Mouse (Mus musculus): Measurements from ENCODE around the gene Hexb.

The Hexb gene

DNA sequence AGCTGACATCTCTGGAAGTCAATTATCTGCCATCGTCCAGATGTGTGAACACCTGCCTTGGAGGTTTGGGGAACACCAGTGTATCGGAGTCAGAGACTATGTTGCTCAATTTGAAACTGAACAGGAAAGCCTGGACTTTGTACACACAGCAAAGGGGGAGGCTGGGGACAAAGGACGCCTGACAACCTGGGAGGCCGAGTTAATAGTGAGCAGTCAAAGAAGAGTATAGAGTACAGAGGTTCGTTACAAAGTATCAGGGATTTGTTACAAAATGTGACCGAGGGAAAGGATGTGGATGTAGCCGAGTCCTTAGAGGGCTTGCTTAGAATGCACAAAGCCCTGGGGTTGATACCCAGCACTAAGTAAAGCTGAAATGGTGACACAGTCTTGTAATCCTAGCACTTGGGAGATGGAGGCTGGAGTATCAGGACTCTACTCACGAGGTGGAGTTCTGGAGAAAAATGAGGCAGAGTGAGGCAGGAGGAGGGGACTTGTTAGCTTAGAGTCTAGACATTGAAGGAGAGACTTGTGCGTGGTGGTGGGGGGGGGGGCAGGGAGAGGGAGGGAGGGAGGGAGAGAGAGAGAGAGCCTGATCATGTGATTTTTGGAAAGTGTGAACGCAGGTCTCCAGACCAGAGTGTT, 26.3 kb upstream of the Hexb start:
- DNase-seq (ENCODE audit: low spot score in 2 of 2) = no peak

DNA sequence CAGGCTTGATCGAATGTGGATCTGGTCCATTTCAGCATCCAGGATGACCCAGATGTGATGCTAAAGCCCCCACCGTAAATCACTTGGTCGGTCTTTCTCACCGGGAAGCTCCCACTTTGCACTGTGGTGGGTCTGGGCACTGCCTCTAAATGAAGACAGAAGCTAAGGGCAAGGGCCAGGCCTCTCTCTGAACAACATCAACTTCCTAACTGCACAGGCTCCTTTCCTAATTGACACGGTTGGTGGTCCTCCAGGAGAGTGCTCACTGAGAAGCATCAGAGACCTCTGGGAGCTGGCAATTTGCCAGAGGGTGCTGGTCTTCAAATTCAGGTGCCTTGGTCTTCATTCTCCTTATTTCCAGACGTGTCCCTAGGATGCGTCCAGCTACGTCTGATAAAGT, 25.7 kb upstream of the Hexb start:
- DNase-seq (ENCODE audit: low spot score in 2 of 2) = no peak

DNA sequence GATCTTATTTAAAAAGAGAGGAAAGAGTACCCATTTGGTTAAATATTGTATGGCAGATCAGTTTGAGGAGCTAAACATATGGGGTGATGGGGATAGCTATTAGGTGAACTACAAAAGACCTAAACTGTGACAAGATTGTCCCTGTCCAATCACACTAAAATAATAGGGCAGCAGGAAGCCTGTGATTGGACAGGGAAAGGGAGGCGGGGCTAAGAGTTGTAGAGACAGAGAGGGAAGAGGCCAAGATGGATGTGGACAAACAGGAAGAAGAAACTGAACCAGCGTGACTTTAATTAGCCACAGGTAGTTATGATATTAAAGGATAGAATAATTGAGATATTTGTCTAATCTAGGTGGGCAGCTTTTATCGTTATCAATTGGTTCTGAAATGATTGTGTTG, 21.9 kb upstream of the Hexb start:
- no peak for DNase-seq (ENCODE audit: low spot score in 2 of 2)

DNA sequence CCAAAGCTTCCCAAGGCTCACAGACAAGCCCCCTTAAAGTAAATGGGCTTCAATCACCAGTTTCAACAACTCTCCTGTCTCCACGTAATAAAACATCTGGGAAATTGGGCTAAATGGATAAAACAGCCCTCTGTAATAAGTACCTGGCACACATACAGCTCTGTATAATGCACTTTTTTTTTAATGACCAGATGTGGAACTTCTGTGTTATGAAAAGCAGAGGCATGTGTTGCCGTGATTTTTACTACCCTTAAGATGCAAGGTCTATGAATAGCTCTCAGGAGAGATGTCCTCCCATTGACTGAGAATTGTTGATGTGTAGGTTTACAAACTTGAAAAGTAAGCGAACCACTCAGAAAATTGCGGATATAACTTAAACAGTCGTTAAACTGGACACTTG, 18.0 kb upstream of the Hexb start:
- no peak for DNase-seq (ENCODE audit: low spot score in 2 of 2)

DNA sequence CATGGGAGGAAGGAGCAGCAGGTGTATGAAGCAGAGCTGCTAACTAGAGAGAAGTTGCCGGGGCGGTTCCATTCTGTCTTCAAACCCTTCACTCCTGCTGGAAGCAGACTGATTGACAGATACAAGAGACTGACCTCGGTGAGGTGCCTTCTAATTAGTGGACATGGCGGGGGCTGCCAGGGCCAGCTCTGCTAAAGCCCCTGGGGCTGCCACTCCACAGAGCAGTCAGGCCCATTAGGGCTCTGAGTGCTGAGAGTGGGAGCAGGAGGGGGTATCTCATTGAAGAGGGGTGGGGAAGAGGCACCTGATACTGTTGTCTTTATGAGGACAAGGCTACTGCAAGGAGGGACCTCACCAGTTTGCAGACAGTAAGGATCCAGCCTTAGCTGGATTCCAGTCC, 17.4 kb upstream of the Hexb start:
- no peak for DNase-seq (ENCODE audit: low spot score in 2 of 2)

DNA sequence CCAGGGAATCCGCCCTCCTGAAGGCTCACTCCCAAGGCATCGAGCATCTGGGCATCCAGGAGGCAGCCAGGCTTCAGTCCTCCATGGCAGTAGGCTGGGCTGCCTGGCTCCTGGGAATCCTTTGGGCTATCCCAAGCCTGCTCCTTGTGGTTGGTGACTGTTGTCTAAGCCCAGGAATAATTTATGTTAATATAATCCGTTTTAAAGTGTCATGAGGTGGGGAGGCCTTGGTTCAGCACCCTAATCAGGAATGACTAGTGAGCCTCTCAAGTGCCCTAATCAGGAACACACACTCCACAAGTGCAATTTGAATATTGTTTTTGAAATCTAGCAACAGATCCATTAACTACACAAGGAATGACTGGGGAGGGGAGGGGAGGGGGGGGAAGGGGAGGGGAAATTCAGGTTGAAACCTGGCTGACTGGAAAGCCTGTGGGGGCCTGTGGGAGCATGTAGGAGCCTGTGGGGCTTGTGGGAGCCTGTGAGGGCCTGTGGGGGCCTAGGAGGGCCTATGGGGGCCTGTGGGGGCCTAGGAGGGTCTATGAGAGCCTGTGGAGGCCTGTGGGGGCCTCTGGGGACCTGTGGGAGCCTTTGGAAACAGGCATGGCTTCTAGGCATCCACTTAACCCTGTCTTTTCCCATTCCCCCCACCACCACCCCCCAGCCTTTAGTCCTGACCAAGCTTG, 16.6 kb upstream of the Hexb start:
- no peak for DNase-seq (ENCODE audit: low spot score in 2 of 2)

DNA sequence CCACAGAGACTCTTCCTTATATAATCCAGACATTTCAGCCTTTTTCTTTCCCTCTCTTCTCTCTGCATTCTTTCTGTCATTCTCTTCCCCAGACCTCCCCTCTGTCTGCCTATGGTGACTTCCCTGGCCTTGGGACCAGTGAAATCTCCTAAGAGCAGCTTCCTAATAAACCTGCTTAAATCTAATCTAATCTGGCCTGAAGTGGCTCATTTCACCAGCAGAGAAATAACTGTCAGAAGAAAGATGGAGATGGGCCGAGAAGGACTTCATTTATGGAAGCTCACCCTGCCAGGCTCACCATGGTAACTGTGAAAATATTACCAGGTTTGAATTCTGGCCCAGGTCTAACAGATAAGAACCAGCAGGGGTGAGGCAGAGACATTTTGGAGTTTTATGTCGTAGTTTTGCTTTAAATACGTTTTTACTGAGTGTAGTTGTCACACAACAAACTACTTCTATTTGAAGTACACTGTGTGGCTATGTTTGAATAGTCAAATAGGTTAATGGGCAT, 10.4 kb upstream of the Hexb start:
- DNase-seq (ENCODE audit: low spot score in 2 of 2) = no peak

DNA sequence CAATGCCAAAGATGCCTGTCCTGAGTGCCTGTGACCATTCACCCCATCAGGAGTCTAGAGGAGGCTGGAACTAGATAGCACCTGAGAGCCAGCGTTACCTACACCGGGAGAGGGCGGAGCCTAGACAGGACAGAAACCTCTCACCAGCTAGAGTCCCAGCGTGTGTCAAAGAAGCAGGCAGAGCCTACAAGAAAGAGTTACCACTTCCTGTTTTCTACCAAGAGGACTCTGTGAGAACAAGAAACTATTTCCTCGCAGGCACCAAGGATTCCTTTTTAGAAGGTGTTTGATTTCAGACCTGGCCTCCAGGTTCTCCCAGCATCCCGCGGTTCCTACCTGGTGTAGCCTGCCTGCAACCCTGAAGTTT, 9.9 kb upstream of the Hexb start:
- DNase-seq (ENCODE audit: low spot score in 2 of 2) = peak; percentile 14 to 36

DNA sequence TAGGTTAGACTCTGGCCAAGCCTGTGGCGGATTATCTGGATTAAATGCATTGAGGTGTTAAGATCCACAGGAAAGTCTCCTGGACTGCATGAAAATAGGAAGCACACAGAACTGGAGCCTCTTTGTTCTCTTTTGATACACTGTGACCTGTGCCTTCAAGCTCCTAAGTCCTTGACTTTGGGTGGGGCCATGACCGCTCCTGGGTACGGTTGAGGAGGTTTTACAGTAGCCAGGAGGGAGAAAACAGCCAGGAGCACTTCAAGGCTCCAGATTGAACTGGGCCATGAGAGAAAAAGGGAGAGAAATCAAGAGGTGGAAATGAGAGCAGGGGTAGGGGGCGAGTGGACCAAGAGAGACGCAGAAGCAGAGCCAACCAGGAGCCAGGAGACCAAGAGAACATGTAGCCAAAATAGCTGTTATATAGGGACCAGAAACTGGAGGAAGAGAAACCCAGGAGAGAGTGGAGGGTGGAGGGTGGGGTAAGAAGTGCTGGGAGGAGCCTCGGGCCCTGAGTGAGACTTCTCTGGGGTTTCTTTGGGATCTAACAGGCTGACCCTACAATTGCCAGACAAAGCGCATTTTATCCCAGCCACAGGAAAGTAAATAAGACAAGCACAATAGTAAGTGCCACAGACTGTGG, 9.4 kb upstream of the Hexb start:
- DNase-seq (ENCODE audit: low spot score in 2 of 2) = no peak

DNA sequence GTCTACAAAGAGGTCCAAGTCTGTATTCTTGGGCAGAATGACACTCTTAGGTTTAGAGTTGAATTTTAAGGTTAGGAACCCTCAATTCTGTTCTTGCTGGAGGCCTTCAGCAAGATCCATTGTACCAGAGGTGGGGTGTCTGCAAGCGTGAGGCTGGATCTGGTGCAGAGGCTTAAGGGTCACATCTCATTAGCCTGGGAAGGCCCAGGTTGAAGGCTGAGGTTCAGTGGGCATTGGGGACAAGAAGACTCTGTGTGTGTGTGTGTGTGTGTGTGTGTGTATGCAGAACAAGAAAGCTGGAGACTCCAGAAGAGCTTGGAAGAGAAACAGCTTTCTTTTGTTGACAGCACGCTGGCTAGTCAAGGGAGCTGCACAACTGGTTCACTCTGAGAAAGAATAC, 7.9 kb upstream of the Hexb start:
- no peak for DNase-seq (ENCODE audit: low spot score in 2 of 2)

DNA sequence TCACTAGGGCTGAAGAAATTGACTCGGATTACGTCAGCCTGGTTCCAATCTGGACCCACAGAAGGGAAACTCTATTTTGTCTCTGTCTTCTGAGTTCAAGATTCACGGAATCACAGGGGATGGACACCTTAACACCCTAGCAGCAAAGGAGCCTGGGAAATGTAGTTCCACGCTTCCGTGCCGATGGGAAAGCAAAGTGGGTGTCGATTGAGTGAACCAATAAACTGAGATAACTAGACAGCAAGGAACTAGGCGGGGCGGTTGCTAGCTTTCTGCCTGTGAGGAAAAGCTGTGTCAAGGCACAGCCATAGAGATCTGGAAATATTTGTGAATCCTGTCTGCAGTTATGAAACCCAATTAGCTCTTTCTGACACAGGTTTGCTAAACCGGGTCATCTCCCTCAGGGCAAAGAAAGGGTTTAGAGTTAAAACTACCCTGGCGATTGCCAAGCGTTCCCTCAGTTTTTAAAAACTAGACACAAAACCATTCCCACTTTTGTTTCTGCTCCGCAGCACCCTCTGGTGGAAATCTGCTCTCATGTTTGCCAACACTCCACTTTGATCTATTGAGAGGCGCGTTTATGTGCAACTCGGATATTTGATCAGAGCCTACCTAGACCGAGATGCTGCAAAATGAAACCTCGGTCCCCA, 7.0 kb upstream of the Hexb start:
- peak; percentile 59 to 68 for DNase-seq (ENCODE audit: low spot score in 2 of 2)

DNA sequence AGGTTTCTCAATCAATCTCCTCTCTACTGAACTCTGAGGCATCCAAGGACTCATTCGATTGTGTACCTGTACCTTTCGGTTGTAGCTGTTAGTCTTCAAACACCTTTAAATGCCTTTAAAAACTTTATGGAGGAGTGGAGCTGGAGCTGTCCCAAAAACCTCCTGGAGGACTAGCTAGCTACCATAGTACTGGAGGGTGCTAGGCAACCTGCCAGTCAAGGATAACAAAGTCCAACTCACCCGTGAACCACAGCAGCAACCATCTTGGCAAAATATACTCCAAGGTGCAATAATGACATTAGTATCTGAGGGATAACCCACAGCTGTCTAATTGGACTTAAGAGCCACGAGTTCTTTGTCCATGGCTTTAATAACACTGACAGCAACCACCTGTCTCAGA, 3.7 kb upstream of the Hexb start:
- DNase-seq (ENCODE audit: low spot score in 2 of 2) = no peak

DNA sequence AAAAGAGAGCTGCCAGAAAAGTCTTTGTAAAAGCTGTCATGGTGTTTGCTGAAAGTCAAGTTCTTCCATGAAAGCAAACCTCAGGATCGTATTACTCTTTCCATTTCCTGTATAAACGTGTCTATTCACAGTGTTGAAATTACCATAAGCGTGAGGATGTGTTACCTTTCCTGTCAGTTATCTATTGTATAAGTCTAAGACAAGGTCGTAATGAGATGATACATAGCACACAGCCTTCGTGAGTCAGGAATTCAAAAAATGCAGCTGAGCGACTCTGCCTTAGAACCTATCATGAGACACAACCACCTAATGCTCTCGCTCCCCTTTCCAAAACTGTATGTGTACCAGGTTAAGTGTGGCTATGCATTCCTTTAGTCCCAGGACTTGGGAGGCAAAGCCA, 2.9 kb upstream of the Hexb start:
- no peak for DNase-seq (ENCODE audit: low spot score in 2 of 2)

DNA sequence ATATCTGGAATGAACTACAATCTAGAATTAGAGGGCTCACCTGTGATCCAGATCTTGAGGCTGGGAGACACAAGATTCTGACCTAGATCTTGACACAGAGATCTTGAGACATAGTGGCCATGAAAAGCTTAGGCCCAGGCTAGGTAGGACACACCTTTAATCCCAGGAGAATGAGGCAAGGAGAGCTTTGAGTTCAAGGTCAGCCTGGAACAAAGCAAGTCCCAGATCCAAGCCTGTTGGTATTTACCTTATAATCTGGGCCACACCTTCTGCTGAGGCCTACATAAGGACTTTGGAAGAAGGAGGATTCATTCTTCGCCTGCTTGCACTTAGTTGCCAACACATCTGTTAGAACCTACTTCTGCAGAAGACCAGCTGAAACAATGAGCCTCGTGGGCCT, 966 bp upstream of the Hexb start:
- no peak for DNase-seq (ENCODE audit: low spot score in 2 of 2)

DNA sequence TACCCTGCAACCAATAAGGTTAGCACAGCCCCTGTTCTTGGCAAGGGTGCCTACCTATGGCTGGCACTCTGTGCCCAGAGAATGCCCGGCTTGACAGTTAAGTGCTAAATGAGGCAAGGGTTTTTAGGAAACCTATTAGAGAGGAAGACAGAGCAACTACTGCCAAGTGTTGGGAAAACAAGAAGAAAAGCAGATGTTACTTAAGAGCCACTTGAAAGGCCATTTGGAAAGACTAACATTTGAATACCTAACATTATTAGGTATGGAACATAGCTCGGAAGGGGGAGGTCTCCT, 1.3 kb downstream of the Hexb start:
- DNase-seq (ENCODE audit: low spot score in 2 of 2) = no peak

DNA sequence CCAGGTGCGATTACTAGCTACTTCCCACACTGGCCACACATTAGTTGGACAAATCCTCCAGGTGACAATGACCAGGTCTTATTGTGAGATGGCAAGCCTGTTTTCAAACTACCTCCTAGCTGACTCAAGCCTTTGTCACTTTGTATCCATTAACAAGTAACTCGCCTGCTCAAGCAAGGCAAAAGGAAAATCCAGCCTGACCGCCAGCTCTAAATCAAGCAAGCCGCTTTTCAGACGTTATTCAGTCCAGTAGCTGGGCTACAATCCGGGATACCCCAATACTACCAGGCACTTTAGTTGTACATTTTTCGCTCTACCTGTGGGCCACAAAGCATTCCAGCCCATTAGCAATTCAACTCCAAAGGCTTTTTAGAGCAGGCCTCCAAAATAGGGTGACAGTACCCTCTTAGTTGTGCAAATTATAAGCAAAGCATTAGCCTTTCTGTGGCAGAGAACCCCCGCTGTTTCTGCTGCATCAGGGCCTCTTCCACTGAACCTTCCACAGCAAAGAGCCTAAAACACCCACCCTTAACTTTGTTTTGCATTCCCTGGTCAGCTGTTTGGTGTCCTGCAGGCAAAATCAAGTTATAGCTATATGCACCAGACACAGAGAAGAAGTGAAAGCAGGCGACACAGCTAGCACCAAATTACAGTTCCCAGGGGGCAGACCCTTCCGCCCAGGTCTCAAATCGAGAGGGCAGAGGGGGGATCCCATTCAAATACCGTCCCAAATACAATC, 1.8 kb downstream of the Hexb start:
- peak in 1 of 2 experiments; percentile 13 for DNase-seq (ENCODE audit: low spot score in 2 of 2)

DNA sequence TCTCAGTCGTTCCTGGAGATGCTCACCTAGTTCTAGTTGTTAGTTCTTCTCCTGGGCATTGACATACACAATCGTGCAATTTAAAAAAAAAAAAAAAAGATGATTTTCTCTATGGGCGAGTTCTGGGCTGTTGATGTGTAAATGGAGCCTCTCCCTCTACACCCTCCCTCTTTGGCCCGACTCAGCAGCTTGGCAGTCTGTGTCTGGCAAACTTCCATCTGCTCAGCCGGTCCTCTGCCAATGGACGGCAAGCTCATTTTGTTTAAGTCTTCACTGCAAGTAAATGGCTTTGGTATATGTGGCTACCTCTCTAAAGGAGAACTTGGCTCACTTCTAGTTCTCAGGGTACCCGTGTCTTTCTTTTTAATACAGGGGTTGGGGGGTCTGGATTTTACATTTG, 4.7 kb downstream of the Hexb start:
- no peak for DNase-seq (ENCODE audit: low spot score in 2 of 2)

DNA sequence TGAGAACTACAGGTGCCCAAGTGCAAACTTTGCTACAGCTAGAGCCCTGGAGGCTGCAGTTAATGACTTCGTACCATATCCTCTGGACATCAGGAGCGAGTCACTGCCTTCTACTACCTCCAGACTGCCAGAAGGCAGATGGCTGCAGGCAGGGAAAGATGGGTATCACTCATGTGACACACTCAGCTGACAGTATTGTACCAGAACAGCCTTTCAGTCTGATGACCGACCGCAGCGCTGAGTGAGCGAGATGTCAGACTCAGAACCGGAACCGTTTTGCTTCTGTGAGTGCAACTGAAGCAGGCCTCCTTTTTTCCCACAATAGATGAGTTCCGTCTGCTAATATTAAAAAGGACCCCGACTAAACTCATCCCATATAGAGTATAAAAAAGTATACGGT, 5.5 kb downstream of the Hexb start:
- no peak for DNase-seq (ENCODE audit: low spot score in 2 of 2)

DNA sequence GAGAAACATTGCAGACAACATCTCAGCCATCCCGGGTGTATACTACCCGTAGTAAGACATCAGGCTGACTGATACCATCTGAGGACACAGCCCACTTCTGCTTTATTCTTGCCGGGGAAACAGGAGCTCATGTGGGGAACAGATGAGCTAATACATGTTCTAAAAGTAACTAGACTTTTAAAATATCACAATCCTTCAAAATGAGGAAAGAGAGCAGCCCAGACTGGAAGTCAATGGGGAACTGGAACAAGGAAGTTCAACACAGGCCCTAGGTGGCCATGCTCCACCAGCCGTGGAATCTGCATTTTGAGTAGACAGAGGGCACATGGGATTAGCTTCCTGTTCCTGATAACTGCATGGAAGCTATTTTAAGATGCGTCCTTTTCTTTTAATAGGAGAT, 10.5 kb downstream of the Hexb start:
- no peak for DNase-seq (ENCODE audit: low spot score in 2 of 2)

DNA sequence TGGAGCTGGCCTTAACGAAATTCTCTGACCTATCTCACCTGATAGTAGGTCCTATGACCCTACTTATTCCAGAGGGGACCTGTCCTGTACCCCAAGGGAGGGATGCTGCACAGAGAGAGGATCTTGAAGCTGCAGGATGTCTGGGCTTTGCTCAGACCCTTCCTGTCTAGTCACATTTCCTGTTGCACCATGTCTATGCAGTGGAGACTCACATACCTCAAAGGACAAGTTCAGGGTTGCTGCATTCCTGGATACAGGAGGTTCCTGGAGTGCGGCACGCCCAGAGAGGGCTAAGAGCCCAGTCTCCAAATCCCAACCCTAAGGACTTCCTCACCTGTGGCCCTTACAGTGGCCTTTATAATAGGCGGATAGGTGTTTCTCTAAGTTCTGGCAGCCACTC, 11.8 kb downstream of the Hexb start:
- no peak for DNase-seq (ENCODE audit: low spot score in 2 of 2)

DNA sequence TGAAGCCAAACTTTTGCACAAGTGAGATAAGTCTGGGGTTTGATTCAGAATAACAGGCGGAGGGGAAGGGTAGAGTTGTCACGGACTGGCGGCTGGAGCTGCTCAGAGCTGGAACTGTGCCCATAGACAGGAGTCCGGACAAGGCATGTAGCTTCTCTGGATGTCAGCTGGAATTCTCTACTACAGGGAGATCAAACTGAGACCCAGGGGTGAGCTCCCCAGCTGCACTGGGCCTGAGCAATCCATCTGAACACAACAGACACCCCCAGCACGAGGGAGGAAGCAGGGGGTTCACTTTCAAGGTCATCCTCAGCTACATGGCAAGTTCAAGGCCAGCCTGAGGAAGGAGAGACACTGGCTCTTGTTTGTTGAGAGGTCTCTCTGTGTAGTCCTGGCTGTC, 13.5 kb downstream of the Hexb start:
- no peak for DNase-seq (ENCODE audit: low spot score in 2 of 2)

DNA sequence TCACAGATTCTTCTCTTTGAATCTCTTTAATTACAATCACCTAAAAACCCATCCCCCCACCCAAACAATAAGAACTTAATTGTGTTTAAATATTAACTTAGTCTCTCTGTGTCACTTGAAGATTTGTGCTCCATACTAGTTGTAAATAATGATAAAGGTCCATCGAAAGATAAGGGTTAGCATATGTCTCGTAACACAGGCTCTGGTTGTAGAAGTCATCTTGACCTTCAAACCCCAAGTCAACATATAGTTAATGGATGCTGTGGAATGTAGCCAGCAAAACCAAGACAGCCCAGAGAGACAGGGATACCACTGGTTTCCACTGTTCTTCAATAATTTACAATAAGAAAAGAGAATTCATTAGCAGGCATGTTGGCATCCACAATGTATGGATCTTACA, 14.0 kb downstream of the Hexb start:
- DNase-seq (ENCODE audit: low spot score in 2 of 2) = no peak
